Mouse (Mus musculus): ENCODE measurements around the gene Arf4. TPM values are rescaled to one million over a fixed set of nuclear protein-coding genes. Genes with fewer than 3 reads are reported as not detected.

Arf4 gene
- polyA plus RNA-seq (2012; rRNA removed), result 167 and 180 TPM in 2 replicates

- DNase-seq (ENCODE audit: low read depth), result peak; percentile 84
Measured at GRCm38 (mm10) chr14:26637851-26638707, at the start of gene Arf4. Gene Arf4 (plus strand): TSS chr14:26638074.

DNA sequence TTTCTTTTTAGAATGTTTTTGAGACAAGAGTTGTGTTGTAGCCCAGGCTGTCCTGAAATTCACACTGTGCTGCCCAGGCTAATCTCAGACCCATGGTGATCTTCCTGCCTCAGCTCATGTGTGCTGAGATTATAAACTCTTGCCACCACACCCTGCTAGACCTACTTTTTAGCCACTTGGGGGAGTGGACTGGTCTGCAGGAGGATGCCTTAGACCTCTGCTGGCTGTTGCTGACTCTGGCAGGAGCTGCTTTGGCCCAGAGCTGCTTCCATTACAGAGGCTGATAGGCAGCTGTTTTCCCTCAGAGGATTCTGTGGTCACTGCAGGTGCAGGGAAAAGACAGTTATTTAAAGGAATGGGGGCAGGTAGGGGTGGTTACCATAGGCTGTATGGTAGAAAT is 46.5 kb upstream of the Arf4 start:
- no peak for DNase-seq (ENCODE audit: low read depth)

DNA sequence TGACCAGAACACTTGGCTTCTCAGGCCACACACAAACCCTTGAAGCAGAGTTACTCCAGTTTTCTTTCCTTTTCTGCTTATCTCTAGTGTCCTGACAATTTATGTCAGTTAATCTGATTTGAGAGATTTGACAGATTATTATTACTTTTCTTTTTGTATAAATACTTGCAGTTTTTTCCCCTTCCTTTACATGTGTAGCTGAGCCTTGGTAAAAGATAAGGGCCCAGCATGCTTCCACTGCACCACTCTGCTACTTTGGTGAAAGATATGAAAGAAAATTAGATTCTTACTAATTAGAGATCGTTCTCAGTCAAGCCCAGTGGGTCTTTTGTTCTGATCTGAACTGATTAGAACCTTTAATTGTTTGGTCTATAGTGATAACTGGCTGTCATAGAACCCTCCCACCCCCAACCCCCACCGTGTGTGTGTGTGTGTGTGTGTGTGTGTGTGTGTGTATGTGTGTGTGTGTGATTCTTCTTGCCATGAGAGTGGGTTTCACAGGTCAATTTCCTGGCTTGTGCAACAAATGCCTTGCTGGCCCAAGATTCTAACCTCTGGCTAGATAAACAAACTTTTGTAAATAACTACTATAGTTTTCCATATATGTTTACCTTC is 44.5 kb upstream of the Arf4 start:
- no peak for DNase-seq (ENCODE audit: low read depth)

DNA sequence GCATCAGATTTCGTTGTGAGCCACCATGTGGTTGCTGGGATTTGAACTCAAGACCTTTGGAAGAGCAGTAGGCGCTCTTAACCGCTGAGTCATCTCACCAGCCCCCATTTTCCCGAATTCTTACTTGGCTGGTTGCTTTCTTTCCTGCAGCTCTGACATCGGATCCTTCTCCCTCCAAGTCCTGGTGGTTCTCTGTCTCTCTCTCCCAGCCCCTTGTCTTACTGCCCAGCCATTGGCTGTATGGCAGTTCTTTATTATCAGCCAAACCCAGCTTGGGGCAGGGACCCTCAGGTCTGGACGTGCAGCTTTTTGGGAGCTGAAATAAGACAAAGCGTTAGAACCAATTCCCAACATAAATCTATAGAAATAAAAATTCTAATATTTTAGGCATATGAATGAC is 42.7 kb upstream of the Arf4 start:
- no peak for DNase-seq (ENCODE audit: low read depth)

- no peak for DNase-seq (ENCODE audit: low read depth)
Measured at GRCm38 (mm10) chr14:26595695-26596365, 42.0 kb upstream of the Arf4 start.

- DNase-seq (ENCODE audit: low read depth), result no peak
Measured at GRCm38 (mm10) chr14:26605354-26605753, 32.5 kb upstream of the Arf4 start.

DNA sequence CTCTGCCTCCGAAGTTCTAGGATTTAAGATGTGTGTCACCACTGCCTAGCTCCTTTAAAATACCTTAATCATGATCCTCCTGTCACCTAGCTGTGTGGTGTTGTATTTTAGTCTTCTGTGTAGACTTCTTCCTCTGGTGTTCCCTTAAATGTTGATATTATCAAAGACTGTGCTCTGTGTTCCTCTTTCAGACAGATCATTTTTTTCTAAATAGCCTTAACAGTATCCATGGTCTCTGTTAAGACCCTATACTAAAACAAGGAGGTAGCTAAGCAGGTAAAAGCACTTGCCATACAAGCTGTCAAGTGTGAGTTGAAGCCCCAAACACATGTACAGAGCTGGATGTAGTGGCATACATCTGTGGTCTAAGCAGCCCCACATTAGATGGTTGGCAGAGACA is 28.2 kb upstream of the Arf4 start:
- DNase-seq (ENCODE audit: low read depth), result no peak

GRCm38 (mm10) chr14:26610689-26611088 is 27.2 kb upstream of the Arf4 start:
- DNase-seq (ENCODE audit: low read depth), result no peak

DNA sequence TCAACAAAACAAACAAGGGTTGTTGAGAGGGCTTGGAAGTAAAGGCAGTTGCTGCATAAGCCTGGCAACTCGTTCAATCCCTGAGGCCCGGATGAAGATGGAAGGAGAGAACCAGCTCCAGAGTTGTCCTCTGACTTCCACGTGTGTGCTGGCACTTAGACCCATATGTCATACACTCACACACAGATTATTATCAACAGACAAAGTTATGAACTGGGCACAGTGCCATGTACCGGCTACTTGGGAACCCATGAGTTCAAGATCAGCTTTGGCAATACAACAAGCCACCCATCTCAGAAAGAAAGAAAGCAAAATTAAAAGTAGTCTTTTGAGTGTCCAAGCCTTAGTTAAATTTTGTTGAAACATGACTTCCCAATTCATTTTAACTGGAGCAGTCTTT is 12.6 kb upstream of the Arf4 start:
- no peak for DNase-seq (ENCODE audit: low read depth)

DNA sequence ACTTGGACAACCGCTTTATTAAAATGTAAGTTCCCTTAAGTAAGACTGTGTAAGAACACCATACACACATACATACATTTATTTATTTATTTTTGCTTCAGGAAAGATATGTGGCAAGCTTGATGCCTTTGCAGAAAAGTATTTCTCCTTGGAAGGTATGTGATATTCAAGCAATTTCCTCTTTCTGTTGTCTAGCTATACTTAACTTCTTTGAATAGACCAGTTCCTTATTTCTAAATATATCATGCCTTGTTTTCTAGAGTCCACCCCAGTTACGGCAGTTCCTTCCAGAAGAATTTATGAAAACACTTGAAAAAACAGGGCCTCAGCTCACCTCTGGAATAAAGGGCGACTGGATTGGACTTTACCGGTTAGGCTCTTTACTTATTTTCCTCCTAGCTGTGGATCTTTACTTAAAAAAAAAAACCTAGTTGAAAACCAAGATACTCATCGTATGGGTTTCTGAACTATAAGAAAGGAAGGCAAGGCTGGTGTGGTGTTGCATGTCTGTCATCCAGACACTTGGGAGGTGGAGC is 11.2 kb upstream of the Arf4 start:
- no peak for DNase-seq (ENCODE audit: low read depth)

GRCm38 (mm10) chr14:26637025-26637850 is 636 bp upstream of the Arf4 start:
- no peak for DNase-seq (ENCODE audit: low read depth)

GRCm38 (mm10) chr14:26638708-26639084 is 822 bp downstream of the Arf4 start:
- no peak for DNase-seq (ENCODE audit: low read depth)

- no peak for DNase-seq (ENCODE audit: low read depth)
Measured at GRCm38 (mm10) chr14:26639251-26639650, 1.4 kb downstream of the Arf4 start.

GRCm38 (mm10) chr14:26639961-26640360 is 2.1 kb downstream of the Arf4 start:
- DNase-seq (ENCODE audit: low read depth), result no peak

DNA sequence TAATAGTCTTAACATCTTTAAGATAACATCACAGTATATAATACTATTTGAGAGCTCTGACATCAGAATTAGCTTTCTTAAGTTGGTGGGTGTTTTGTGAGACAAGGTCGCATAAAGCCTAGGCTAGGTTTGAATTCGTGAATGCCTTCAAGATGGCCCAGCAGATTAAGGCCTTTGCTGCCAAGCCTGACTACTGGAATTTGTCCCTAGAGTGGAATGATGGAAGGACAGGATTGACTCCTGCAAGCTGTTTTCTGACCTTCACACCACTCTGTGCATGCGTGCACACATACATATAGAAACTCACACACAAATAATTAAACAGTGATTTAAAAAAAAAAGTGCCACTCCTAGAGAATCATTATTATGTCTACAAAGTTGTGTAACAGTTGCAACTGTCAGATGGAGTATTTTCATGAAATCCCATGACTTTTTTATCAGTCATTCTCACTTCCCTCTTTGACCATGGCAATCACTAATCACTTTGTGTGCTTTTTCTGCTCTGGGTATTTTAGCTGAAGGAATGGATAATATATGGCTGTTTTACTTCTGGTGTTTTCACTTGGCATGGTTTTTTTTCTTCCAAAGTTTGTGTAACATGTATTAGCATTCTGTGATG is 5.2 kb downstream of the Arf4 start:
- DNase-seq (ENCODE audit: low read depth), result no peak

- DNase-seq (ENCODE audit: low read depth), result no peak
Measured at GRCm38 (mm10) chr14:26645989-26646650, 8.2 kb downstream of the Arf4 start.

GRCm38 (mm10) chr14:26647811-26648210 is 9.9 kb downstream of the Arf4 start:
- DNase-seq (ENCODE audit: low read depth), result no peak

DNA sequence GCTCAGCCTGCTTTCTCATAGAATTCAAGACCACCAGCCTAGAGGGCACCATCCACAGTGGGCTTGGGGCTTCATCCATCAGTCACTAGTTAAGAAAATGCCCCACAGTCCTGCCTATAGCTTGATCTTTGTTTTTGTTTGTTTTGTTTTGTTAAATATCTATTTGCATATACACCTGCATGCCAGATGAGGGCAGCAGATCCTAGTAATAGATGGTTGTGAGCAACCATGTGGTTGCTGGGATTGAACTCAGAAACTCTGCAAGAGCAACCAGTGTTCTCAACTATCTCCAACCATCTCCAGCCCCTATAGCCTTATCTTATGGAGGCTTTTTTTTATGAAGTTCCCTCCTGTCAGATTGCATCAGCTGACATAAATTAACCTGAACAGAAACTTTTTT is 14.0 kb downstream of the Arf4 start:
- no peak for DNase-seq (ENCODE audit: low read depth)

DNA sequence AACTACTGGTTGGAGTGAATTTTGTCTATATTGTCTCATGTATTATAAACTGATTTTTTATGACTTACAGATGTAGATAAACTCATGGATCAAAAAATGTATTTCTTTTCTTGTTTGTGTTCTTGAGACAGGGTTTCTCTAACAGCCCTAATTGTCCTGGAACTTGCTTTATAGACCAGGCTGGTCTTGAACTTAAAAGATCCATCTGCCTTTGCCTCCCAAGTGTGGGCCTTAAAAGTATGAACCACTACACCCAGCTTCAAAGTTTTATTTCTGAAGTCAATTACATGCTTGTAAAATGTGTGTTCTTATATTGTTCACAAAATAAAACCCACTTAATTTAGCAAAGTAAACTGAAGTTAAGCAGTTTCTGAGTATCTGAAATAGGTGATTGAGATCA is 20.3 kb downstream of the Arf4 start:
- no peak for DNase-seq (ENCODE audit: low read depth)

DNA sequence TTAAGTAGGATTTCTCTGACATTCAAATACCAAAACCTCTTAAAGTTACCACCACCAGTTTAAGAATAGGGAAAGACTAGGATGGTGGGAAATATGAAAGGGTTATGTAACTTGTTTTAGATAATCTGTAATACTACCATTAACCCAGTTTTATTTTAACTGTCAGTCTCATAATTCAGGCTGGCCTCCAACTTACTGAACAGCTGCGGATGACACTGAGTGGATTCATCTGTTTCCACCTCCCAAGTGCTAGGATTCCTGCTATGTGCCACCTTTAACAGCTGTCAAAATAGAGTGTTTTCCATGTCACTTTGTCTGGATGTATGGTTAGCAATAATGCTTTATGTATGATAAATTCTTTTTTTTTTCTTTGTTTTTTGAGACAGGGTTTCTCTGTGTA is 22.4 kb downstream of the Arf4 start:
- no peak for DNase-seq (ENCODE audit: low read depth)

- no peak for DNase-seq (ENCODE audit: low read depth)
Measured at GRCm38 (mm10) chr14:26662016-26662415, 24.1 kb downstream of the Arf4 start.
